Mouse (Mus musculus): ENCODE results near the gene Adamts12.

- no peak for TF ChIP-seq CTCF (IDR thresholded peaks at IDR 0.05; ENCODE audit: low read depth)
- no peak for TF ChIP-seq EP300 (IDR thresholded peaks at IDR 0.05; ENCODE audit: low read depth)
Observed at GRCm38 (mm10) chr15:11145581-11145980, 81.0 kb downstream of the Adamts12 start.

Measured in liver, postnatal 0 days (tissue).